Mouse (Mus musculus): Measurements from ENCODE around the gene Ntf3.

The Ntf3 gene

DNA sequence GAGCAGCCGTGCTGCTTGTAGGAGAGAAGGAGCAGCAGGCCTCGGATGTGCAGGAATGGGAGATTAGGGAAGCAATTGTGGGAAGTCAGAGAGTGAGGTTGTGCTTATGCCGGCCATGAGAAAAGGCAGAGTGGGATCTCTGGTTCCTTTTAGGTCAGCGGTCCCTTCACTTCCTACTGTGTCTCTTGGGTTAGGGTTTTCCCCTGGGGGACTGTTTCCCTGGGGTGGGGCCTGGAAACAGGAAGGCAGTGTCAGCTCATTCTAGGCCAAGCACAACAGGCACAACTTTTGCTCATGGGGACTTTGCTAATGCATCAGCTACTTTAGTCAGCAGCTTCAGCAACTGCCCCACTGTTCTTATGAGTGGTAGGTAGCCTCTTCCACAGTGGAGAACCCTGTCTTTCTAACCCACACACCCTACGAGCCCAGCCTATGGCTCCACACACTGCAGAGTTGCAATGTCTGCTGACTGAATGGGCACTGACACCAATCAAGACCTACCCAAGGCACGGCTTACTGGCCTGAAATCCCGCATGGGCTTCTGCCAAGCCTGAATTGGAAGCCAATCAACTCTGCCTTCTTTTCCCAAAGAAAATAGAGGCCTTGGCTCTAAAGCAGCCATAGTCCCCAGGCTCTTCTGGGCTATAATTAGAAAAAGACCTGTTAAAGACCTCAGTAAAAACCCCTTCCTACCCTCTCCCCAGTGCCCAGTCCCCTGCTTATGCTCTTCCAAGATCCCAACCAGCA, 60.5 kb downstream of the Ntf3 start:
- no peak for DNase-seq (ENCODE audit: low read depth, low spot score)

DNA sequence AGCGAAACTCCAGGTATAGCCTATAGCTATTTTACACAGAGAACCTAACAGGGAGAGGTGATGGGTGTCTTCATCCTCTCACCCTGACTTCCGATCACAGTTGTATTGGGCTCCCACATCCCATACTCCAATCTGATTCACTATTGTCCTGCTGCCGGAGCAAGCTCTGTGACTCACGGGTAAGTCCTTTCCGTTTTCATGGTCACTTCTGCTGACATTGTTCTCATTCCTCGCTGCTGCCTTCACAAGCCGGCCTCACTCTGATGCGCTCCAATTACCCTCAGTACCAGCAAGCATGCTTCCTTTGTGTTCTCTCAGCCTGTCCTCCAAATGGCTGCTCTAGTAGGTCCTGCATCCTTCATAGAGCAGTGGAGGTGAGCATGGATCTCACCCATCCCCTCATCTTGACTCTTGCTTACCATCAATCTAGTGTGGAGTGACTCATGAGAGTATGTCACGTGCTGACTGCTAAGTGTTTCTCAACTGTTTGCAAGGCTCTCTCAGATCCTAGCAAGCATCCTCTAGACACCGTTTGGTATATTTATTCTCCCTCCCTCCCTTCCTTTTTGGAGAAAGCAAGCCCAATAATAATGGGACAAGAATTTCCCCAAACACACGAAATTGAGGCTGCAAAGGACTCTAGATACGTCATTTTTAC, 61.5 kb downstream of the Ntf3 start:
- DNase-seq (ENCODE audit: low read depth, low spot score): no peak

DNA sequence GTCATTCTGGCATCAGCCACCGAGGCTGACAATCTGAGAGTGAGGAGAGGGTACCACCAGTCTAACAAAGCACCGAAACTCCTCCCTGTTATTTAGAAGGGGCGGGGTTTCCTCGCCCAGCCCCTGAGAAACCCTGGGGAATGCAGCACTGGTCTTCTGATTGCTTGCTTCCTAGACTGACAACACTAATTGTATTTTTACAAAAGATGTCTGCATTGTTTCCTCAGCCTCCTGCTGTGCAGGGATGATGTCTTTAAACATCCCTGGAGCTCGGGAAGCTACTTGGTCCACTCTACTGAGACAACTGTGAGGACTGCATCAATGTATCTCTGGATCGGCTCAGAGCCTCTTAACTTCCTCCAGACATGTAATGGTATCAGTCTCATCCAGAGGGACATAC, 64.1 kb downstream of the Ntf3 start:
- no peak for DNase-seq (ENCODE audit: low read depth, low spot score)

DNA sequence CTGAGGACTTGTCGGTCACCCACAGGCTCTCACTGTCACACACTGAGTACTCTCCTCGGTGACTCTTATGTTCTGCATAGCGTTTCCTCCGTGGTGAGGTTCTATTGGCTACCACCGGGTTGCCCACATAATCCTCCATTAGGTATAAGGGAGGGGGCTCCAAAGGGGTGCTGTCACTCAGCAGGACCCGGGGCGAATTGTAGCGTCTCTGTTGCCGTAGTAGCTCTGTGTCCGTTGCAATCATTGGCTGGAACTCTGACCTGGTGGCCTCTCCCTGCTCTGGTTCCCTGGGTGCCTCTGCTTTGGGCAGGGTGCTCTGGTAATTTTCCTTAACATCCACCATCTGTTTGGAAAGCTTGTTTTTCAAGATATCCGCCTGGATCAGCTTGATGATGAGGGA, 64.7 kb downstream of the Ntf3 start:
- DNase-seq (ENCODE audit: low read depth, low spot score): no peak

DNA sequence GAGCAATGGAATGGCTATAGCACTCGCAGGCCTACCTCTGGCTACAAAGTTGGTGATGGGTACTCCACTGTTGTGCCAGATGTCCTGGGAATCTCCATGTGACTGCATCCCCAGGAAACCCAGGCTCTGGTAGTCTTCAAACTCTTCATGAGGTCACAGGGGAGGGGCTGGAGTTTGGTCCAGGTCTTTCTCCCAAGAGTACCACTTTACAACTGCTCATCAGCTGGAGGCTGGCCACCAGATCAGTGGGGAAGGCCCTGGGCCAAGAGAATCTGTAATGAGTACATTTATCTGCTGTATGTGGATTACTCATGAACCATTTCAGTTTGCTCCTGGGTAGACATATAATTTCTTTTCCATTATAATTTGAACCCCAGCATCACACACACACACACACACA, 66.1 kb downstream of the Ntf3 start:
- DNase-seq (ENCODE audit: low read depth, low spot score): peak; percentile 62

DNA sequence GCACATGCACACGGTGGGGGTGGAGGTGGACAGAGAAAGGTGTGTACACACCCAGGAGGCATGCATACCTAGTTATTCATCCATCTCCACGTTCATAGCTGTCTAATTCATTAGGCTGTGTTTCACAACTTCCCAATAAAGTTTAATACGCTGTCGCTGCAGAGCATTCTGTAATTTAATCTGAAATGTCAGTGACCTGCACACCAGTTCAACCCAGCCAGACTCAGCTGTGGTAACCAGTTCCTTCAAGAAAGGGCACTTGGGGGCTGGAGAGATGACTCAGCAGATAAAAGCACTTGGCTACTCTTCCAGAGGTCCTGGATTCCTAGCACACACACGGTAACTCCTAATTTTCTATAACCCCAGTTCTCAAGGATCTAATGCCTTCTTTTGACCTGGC, 69.2 kb downstream of the Ntf3 start:
- no peak for DNase-seq (ENCODE audit: low read depth, low spot score)

DNA sequence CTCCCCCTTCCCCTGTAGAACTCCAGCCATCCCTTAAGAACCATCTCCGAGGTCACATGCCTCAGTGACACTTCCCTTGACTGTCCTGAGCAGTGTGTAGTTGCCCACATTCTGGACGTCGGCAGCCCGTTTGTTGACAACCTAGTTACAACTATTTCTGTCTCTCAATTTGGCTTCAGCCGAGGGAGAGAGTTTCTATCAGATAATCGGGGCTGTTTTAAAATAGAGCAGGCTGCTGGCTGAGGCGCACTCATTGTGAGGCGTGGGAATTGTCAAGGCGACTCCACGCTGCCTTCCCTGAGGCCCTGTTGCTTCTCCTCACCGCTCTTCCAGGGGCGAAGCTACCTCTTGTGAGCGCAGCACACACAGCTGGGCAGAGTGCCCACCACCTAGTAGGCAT, 70.6 kb downstream of the Ntf3 start:
- DNase-seq (ENCODE audit: low read depth, low spot score): no peak

DNA sequence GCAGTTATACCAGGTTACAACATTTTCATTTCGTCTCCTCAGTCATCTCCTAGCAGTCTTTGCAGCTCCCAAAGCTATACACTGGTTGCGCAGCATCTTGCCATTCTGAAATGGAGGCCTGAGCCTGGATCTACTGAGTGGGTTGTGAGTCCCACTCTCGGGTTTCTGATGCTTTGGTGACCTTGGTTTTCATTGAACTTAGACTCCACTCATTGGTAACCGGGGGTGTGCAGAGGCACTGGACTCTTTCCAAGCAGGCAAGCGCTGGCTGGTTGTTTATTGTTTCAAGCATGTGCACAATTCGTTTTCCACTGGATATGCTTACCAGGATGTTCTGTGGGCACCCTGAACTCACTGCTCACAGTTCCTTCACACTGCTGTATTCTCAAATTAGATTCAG, 71.7 kb downstream of the Ntf3 start:
- DNase-seq (ENCODE audit: low read depth, low spot score): no peak

DNA sequence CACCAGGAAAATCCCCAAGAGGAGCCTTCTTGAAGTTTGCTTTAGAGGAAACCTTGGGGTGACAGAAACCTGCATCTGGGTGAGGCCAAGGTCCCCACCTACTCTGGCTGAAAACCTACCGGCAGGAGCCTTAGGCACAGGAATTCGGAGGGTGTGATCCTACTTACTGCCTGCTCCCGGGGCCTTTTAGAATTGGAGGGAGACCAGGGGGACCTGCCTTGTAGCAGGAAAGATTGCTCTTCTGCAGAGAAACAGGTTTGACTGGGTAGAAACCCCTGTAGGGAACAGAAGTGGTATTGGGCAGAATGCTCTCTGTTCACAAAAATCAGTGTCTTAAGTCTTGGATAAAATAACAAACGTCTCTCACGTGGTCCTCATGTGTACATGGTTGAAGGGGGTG, 74.7 kb downstream of the Ntf3 start:
- no peak for DNase-seq (ENCODE audit: low read depth, low spot score)

DNA sequence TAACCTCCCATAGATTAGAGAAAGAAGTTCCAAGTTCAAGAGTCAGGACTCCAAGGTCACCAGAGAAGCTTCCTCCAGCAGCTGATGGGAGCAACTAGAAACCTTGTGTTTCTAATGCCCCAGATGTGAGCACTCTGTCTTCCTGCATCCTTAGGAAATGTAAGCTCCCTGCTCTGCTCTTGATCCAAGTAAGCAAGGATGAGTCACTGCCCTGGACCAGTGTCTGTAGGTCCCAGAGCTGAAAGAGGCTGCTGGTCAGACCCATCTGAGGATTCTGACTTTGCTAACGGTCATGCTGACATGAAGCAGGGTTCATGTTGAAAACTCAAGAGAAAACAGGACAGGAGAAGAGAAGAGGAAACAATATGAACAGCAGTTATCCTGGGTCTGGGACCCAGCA, 76.6 kb downstream of the Ntf3 start:
- DNase-seq (ENCODE audit: low read depth, low spot score): peak; percentile 67

DNA sequence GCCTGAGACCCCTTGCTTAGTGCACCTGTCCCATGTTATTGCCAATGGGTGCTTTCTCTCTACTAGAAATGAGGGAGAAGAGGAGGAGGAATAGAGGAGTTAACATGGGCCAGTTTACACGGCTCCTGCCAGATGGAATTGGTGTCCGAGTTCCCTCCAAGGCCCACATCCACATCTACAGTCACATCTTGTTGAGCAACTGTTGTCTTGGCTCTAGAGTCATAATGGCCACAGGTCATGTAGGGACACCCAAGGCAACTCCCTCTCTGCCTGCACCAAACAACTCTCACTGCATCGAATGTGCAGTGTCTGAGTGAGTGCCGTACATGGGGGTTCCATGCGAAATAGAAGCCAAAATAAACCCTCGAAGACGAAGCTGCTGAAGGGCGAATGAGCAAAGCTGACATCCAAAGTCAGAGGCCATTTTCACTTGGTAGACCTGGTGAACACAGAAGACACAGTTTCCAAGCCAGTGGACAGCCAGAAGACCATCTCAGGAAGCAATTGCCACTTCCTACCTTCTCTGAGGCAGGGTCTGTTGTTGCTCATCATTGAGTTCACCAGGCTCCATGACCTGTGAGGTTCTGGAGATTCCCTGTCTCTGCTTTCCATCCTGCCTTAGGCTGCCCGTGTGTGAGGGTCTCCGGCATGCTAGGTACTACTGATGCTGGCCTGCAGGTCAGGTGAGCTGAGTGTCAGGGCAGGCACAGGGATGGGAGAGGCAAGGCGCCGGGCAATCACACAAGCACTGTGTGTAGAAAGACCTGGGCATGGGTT, 78.0 kb downstream of the Ntf3 start:
- peak; percentile 66 for DNase-seq (ENCODE audit: low read depth, low spot score)

DNA sequence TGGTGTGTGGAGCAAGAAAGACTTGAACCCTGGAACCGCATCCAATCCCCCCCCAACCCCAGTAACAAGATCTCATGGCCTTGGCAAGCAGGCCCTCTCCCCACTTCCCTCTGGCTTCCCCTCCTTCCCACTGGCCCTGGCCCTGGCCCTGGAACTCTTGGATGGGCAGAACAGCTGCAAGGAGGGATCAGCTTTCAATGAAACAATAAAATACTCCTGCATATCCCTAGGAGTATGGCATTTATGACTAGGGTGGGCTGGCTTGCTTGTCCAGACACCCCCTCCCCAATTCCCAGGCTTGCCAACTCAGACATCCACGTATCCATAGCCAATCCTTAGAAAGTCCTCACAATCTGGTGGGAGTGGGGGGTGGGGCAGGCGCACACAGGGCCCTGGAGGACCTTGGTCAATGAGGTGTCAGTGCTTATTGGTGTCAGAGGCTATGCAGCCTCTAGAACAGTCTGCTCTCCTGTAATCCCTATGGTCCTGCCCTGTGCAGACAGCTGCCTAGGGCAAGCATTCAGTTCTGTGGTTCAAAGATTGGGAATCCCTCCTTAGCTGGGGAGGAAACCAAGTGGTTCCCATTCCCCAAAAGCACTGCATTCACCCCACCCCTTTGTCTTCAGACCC, 80.3 kb downstream of the Ntf3 start:
- DNase-seq (ENCODE audit: low read depth, low spot score): no peak

DNA sequence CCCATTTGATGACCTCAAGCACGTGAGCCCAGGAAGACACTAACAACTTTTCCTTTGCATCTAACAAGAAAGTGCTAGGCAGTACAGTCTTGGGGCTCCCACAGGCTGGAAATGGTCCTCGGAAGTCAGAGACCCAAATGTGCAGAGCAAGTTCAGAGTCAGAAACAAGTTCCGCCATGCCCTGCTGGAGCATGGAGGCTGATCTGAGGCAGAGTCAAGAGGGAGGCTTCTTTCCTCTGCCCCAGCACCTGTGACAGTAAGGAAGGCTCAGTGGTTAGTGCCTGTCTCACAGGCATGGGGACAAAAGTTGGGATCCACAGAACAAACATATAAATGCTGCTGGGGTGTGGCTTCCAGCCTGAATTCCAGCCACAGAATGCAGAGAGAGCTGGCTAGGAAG, 86.2 kb downstream of the Ntf3 start:
- no peak for DNase-seq (ENCODE audit: low read depth, low spot score)

DNA sequence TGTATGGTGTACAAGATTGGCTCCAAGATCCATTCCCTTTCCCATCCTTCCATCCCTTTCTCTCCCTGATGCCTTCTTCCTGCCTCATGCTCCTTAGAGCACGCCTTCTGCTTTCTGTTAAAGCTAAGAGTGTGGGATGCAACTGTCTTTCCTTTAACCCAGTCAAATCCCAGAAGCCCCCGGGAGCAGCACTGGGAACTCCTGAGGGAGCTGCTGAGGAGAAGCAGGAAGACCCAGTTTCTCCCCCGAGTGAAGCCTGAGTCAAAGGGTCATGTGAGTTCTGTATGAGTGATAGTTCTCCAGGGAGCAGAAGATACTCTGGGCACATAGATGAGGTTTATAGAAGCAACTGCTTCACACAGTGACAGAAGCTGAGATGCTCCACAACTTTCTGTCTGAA, 109.0 kb downstream of the Ntf3 start:
- DNase-seq (ENCODE audit: low read depth, low spot score): no peak

DNA sequence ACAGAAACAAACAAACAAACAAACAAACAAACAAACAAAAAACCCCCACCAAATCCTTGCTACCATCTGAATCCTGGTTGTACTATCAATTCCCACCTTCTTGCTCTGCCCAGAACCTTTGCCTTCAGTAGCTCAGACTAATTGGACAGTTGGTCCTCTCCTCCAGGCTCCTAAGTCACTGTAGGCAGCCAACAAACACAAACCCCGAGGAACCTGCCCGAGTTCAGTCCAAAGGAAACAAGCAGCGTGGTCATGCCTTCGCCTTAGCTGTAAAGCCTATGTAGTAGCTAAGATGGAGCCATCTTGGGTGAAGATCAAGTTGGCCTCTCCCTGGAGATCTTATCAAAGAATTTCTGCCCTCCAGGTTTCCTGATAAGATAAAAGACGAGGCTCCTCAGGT, 113.6 kb downstream of the Ntf3 start:
- no peak for DNase-seq (ENCODE audit: low read depth, low spot score)
